Mouse (Mus musculus): ENCODE results near the gene Adgra3. TPM values are rescaled to one million over a fixed set of nuclear protein-coding genes. Genes with fewer than 3 reads are reported as not detected.

Adgra3 gene
- total RNA-seq (2021) = 10 to 100 TPM; 50.5 to 53.3 TPM

- peak; percentile 59 for DNase-seq
- intact Hi-C loops (cut with DNase I) = loop anchor here (10.0 kb wide), 1 partner anchor 156 kb away; no protein-coding TSS in a partner anchor
Measured at GRCm38 (mm10) chr5:50058421-50059286, at the start of gene Adgra3. Gene Adgra3 (minus strand): TSS chr5:50059006.

- intact Hi-C loops (cut with DNase I) = no loop called here
- no peak for DNase-seq
Measured at GRCm38 (mm10) chr5:50083441-50083840, 24.6 kb upstream of the Adgra3 start.

DNA sequence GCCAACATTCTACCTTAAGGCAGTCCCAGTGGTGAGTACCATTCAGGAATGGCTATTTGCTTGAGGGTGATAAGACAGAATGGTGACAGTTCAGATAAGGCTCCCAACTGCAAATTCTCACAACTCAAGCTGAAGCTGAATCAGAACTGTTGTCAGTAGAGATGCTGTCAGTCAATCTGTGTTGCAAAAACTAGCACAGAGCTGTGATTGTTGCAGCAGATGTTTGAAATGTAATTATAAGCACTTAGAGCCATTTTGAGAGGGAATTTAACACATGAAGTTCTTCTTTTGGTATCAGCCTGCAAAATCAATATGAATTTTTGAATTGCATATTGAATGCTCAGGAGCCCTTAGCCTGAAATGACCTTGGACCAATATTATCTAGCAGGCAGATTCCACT lies 15.4 kb upstream of the Adgra3 start:
- intact Hi-C loops (cut with DNase I) = no loop called here
- no peak for DNase-seq

- intact Hi-C loops (cut with DNase I) = no loop called here
- DNase-seq = no peak
Measured at GRCm38 (mm10) chr5:50064236-50064635, 5.4 kb upstream of the Adgra3 start.

- no peak for DNase-seq
- intact Hi-C loops (cut with DNase I) = loop anchor here (10.0 kb wide), 1 partner anchor 155 kb away; no protein-coding TSS in a partner anchor
Measured at GRCm38 (mm10) chr5:50059586-50059985, 780 bp upstream of the Adgra3 start.

DNA sequence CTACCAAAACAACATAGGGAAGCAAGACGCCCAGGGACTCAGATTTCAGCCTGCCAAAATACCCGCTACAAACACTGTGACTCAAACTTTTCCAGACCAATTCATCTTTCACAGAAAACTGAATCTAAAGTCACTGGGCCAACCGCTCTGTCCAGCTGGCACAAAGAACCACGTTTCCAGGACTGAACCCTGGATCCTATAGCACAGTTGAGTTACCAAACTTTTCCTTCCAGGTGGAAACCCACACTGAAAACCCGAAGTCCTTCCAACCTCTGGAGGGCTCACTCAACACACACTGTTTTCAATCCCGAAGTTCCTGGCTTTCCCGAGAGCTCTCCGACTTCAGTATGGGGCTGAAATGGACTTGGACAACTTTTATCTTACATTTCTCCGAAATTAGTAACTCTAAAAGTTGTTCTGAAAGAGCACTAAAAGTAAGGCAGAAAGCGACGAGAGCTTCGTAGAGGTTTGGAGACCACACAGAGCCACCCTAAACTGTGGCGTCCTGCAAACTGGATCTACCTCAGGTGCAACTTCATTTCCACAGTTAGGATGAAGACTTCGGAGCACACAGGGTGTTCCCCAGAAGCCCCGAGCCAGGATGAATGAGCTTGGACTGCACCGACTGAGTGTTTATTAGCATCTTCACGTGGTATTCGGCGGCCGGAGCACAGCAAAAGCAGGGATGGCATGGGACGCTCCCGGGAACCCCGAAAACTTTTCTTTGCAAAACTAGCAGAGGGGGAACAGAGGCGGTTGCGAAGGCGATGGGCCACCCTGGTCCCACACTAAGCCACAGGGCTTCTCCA lies 990 bp downstream of the Adgra3 start:
- DNase-seq = no peak
- intact Hi-C loops (cut with DNase I) = loop anchor here (10.0 kb wide), 1 partner anchor 157 kb away; no protein-coding TSS in a partner anchor

GRCm38 (mm10) chr5:50052456-50052855 lies 6.3 kb downstream of the Adgra3 start:
- DNase-seq = peak; percentile 12
- intact Hi-C loops (cut with DNase I) = loop anchor here (10.0 kb wide), 1 partner anchor 162 kb away; no protein-coding TSS in a partner anchor

GRCm38 (mm10) chr5:50050668-50051425 lies 8.0 kb downstream of the Adgra3 start:
- DNase-seq = no peak
- intact Hi-C loops (cut with DNase I) = loop anchor here (10.0 kb wide), 1 partner anchor 164 kb away; no protein-coding TSS in a partner anchor

DNA sequence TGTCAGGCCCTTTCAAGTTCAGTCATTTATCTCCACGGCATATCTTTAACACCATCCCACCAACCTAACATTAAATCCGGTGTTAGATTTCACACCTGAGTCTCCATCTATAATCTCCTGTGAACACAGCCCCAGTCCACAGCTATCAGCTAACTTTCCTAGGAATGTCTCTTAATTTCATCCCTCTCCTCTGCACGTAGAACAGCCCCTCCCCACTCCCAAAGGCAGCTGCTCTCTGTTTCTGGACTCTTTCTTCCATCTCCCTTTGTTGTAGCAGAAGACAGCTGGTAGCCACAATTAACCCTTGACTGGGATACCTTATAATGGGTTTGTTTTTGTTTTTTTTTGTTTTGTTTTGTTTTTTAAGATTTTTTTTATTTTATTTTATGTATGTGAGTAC lies 8.8 kb downstream of the Adgra3 start:
- DNase-seq = no peak
- intact Hi-C loops (cut with DNase I) = loop anchor here (10.0 kb wide), 1 partner anchor 165 kb away; no protein-coding TSS in a partner anchor

DNA sequence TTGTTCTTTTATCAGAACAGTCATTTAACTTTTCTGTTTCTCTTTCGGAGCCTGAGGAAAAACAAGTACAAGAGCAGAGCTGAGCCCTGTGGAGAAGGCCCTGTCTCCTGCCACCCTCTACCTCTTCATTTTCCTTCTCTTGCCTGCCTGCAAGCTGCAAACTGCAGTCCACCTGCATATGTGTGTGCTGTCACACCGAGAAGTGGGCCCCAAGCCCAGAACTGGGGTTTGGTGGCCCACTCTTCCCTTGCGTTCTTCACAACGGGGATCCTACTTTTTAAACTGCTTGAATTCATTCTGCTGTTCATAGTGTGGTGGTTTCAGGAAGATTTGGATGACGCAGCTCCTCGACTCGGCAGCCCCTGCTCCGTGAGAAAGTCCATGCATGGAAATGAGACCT lies 9.3 kb downstream of the Adgra3 start:
- intact Hi-C loops (cut with DNase I) = no loop called here
- DNase-seq = no peak

- no peak for DNase-seq
- intact Hi-C loops (cut with DNase I) = no loop called here
Measured at GRCm38 (mm10) chr5:50048960-50049359, 9.8 kb downstream of the Adgra3 start.

- intact Hi-C loops (cut with DNase I) = no loop called here
Measured at GRCm38 (mm10) chr5:50048271-50048851, 10.4 kb downstream of the Adgra3 start.

GRCm38 (mm10) chr5:50045180-50045579 lies 13.6 kb downstream of the Adgra3 start:
- no peak for DNase-seq
- intact Hi-C loops (cut with DNase I) = no loop called here

More at GRCm38 (mm10) chr5:50048271-50048851, 10.4 kb downstream of the Adgra3 start:
- DNase-seq = no peak

GRCm38 (mm10) chr5:50043677-50044076 lies 15.1 kb downstream of the Adgra3 start:
- intact Hi-C loops (cut with DNase I) = no loop called here
- no peak for DNase-seq

DNA sequence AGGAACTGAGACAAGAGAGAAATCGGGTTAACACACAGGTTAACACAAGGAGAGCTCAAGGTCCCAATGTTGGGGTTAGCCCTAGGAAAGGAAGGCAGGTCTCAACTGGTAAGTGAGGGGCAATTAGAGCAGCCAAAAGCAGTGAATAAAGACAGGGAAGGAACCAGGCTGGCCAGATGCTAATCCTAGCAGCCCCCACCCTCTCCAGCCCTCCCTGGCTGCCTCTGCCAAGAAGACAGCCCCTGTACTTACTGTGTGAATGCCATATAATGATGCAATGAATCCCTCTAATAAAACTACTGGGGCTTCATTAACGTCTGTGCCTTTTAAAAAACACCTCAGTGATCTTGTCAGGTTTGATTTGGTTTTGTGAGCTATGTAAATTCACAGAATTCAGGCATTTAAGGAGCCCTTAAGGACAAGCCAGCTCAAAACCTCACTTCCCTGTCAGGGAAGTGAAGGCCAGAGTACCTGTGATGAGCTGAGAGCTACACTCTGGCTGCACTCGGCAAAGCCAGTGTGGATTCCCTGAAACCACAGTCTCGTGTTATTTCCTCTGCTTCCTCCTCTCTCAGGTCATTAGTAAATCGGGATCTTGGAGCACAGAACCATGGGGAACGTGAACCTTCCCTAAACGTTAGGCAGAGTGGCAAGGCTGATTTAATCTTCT lies 16.4 kb downstream of the Adgra3 start:
- no peak for DNase-seq
- intact Hi-C loops (cut with DNase I) = no loop called here

- intact Hi-C loops (cut with DNase I) = no loop called here
- DNase-seq = no peak
Measured at GRCm38 (mm10) chr5:50039521-50039920, 19.3 kb downstream of the Adgra3 start.

DNA sequence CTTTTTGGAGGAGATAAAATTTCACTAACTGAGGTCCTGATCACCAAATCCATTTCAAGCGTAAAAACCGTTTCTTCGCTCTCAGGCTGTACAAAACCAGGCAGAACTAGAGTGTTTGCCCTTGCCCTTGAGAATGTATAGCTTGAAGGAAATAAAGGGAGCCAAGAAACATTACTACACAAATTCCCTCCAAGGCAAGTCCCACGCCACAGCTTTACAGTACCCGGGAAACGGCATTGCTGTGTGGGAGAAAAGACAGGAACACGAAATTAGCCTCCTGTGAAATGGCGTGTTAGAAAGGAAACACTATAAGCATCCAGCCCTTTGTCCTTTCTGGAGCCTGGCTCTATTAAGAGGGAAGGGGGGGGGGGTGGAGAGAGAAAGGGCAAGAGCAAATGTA lies 21.1 kb downstream of the Adgra3 start:
- no peak for DNase-seq
- intact Hi-C loops (cut with DNase I) = no loop called here

- intact Hi-C loops (cut with DNase I) = no loop called here
- DNase-seq = no peak
Measured at GRCm38 (mm10) chr5:50034900-50035514, 23.8 kb downstream of the Adgra3 start.

DNA sequence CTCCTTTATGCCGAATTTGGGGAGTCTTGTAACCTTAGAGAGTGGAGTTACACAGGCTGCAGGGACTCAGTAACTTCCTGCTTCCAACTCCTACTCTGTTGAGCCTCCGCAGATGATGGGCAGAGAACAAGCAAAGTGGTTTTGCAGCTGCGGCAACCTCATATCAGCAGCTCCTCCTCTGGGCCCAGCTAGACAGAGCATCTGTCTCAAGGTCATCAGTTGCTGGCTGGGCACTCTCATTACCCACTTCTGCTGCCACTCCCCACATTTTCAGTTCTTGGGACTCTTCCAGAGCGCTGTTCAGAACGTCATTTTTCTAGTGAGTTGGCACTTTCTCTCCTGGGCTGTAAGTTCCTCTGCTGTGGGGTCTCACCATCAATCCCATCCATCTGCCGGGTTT lies 24.6 kb downstream of the Adgra3 start:
- peak; percentile 12 for DNase-seq
- intact Hi-C loops (cut with DNase I) = no loop called here
